Mouse (Mus musculus) small intestine, adult 2 months (tissue): ENCODE measurements around the gene Gramd1b. TPM values are rescaled to one million over a fixed set of nuclear protein-coding genes. Genes with fewer than 3 reads are reported as not detected.
A peak's percentile ranks its signal among the peaks of the same experiment; 100 is the strongest.

ENCODE experiments used
- H3K27ac ChIP-seq: fragments of 200-500 bp; 2 replicates; pipeline ENCODE4 v1.5.1; 2012; ENCODE audit warnings: low read depth, low read length, control low read depth, inconsistent platforms; ENCODE audit not compliant: insufficient read depth
- H3K27me3 ChIP-seq: fragments of 200-500 bp; 2 replicates; pipeline ENCODE4 v1.6.1; 2012; ENCODE audit warnings: mild to moderate bottlenecking, moderate library complexity, low read length, inconsistent platforms; ENCODE audit not compliant: control insufficient read depth, insufficient read depth
- H3K36me3 ChIP-seq: fragments of 200-500 bp; 2 replicates; pipeline ENCODE4 v1.6.1; 2012; ENCODE audit warnings: mild to moderate bottlenecking, low read length, control low read depth, inconsistent platforms; ENCODE audit not compliant: control insufficient read depth, insufficient read depth
- H3K4me1 ChIP-seq: fragments of 200-500 bp; 2 replicates; pipeline ENCODE4 v1.6.1; 2012; ENCODE audit warnings: low read length, inconsistent platforms, mixed read lengths; ENCODE audit not compliant: control insufficient read depth, insufficient read depth, insufficient read length
- H3K4me3 ChIP-seq: fragments of 200-500 bp; 2 replicates; pipeline ENCODE4 v1.5.1; 2012; ENCODE audit warnings: low read depth, mild to moderate bottlenecking, control low read depth, inconsistent platforms, low read length, moderate library complexity
- CTCF ChIP-seq: fragments of 200-500 bp; IDR thresholded peaks from 2 replicates; pipeline ENCODE4 v1.5.1; 2012; ENCODE audit warnings: low read depth, mild to moderate bottlenecking, control low read depth, inconsistent platforms, low read length, moderate library complexity, mixed read lengths; ENCODE audit not compliant: insufficient replicate concordance, insufficient read length; ENCODE audit errors: extremely low read depth
- POLR2A ChIP-seq: fragments of 200-500 bp; IDR thresholded peaks from 2 replicates; pipeline ENCODE4 v1.6.1; 2012; ENCODE audit warnings: low read depth, mild to moderate bottlenecking, control low read depth, inconsistent platforms, low read length, moderate library complexity
- WGBS: fragments of 180-500 bp; shearing (Covaris S2); methylation state at CpG from one replicate; pipeline ENCODE4 v1.1.7; 2018; 5-methylcytosine and 5-hydroxymethylcytosine counted together
- polyA plus RNA-seq: library from polyadenylated mRNA; depleted of rRNA; stranded (reverse); fragments of >200 nt; gene quantifications from 2 replicates; pipeline ENCODE4 v1.2.3, GENCODE M21; 2012

Gene Gramd1b
- polyA plus RNA-seq, 1 experiment: 128 TPM

DNA sequence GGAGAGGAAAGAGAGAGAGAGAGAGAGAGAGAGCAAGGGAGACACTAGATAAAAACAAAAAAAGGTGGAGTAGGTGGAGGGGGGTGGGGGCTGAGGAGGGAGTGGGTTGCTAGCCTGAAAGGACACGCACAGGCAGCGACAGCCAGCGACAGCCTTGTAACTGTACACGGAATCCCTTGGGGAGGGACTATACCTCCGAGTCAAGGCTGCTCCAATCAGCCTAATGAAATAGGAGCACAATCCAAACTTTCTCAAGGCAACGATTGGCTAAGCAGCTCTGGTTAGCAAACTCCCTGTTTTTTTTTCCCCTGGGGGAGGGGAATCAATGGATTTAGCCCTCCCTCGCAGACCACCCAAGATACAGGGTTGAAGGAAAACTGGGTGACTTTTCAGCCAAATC is 75.0 kb downstream of the Gramd1b start:
- Histone ChIP-seq H3K27ac (peak overlapping the region; percentile 59; the same call in 1 of the 2 replicates), H3K4me1 (peaks cover 21% of the 10 kb centered on the region; the same call in 1 of the 2 replicates), H3K27me3 (no peaks in the 10 kb centered on the region), H3K4me3 (peak overlapping the region; percentile 75), H3K36me3 (no peaks in the 10 kb centered on the region)
- TF ChIP-seq POLR2A: no peak
- no peak for TF ChIP-seq CTCF
- WGBS: 9% methylated on average over 7 of the region's 7 CpGs

DNA sequence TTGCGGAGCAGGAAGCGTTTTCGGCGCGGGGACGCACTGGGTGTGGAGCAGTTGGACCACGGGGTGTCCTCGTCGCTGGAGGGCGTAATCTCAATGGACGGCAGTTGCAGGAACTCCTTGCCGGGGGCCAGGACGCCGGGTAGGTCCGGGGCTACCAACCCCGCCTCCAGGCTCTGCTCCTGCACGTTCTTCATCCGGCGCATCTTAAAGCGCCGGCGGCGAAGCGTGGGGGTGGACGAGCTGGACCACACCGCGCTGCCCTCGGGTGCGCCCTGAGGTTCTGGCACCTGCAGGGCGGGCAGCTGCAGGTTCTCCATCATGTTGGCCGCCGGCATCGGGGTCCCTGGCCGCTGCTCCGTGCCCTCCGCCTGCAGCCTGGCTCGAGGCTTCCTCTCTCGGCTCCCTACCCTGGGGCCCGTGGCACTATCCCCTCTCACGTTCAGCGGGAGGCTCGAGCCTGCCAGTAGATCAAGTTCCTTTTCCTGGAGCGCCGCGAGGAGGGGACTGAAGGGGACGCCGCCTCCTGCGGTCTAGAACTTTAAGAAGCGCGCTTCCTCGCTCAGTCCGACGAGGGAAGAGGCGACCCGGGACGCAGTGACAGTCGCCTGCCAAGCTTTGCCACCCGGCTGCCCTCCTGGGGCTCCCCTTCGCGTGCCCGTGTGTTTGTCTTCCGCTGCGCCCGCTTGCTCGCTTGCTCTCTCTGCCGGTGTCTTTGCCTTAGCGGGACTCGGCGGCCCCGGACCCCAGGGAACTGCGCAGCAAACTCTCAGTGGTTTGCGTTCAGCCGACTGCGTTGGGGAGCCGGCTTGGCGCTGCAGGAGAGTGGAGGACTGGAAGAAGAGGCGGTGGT is 75.6 kb downstream of the Gramd1b start:
- WGBS: under 1% methylated on average over 77 of the region's 77 CpGs
- peaks cover 15% of the 10 kb centered on the region; the same call in 1 of the 2 replicates for H3K4me1 ChIP-seq
- TF ChIP-seq POLR2A: 0 out of 2 replicates have a peak, but pooled peaks have one; percentile 5
- no peak for TF ChIP-seq CTCF

DNA sequence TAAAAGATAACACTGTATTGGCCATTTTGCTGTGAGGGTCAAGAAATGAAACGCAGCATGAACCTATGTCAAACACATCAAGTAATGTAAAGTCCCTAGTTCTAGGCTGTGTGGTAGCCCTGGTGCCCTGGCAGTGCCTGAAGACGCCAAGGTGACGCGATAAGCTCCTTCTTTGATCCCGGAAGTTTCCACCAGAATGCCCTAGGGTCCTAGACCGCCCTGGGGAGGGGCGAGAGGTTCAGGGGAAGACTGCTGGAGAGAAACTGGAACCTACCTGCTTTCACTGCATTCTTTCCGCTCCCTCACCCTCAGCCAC is 76.2 kb downstream of the Gramd1b start:
- H3K27ac ChIP-seq: peak overlapping the region; percentile 52; the same call in 1 of the 2 replicates
- 1% methylated on average over 8 of the region's 8 CpGs for WGBS
- no peaks in the 10 kb centered on the region for H3K27me3 ChIP-seq
- no peaks in the 10 kb centered on the region for H3K36me3 ChIP-seq
- peaks cover 12% of the 10 kb centered on the region; the same call in 1 of the 2 replicates for H3K4me1 ChIP-seq
- H3K4me3 ChIP-seq: peak overlapping the region; percentile 75
- TF ChIP-seq POLR2A (0 out of 2 replicates have a peak, but pooled peaks have one; percentile 18), CTCF (no peak)

More for the DNA sequence above, 75.6 kb downstream of the Gramd1b start:
- no peaks in the 10 kb centered on the region for H3K36me3 ChIP-seq
- H3K4me3 ChIP-seq: peak overlapping the region; percentile 75
- H3K27ac ChIP-seq: peak overlapping the region; percentile 52; the same call in 1 of the 2 replicates
- no peaks in the 10 kb centered on the region for H3K27me3 ChIP-seq

DNA sequence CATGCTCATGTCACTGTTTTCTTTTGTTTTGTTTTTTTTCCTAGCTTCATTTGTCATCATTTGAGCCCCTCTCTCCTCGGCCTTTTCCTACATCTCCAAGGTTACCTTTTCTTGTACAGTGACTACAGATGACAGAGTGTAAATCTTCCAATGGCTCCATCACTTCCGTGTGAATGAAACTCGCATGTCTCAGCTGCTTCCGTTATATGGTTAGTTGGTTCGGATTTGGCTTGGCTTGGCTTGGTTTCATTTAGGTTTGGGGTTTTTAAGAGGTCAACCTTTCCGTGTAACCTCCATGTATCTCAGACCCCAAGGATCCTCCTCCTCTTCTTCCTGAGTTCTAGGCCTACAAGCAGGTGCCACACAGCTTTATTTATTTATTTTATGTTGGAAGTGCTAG is 77.3 kb downstream of the Gramd1b start:
- Histone ChIP-seq H3K4me3 (no peak overlapping the region), H3K27ac (no peak overlapping the region), H3K36me3 (no peaks in the 10 kb centered on the region), H3K27me3 (no peaks in the 10 kb centered on the region), H3K4me1 (peaks cover 12% of the 10 kb centered on the region; the same call in 1 of the 2 replicates)
- WGBS: 94% methylated on average over 6 of the region's 6 CpGs
- TF ChIP-seq POLR2A (no peak), CTCF (no peak)

DNA sequence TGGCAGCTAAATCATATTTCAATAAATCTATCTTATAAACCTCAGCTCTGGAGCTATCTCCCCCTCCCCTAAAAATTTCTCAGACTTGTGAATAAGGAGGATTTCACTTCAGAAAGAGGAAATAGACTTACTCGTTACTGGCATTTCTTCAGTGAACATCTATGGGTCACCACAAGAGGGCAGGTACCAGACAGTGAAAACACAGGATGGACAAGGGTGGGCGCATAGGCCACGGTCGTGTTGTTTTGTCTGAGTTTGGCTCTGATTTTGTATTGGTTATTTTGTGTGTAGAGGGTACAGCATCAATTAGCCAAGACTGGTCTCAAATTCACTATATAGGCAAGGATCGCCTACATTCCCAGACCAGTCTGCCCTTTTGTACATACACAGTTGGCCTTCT is 79.0 kb downstream of the Gramd1b start:
- H3K27me3 ChIP-seq: no peaks in the 10 kb centered on the region
- H3K36me3 ChIP-seq: no peaks in the 10 kb centered on the region
- no peak for TF ChIP-seq POLR2A
- no peak for TF ChIP-seq CTCF
- no peak overlapping the region for H3K4me3 ChIP-seq
- peaks cover 11% of the 10 kb centered on the region; the same call in 1 of the 2 replicates for H3K4me1 ChIP-seq
- 68% methylated on average over 5 of the region's 5 CpGs for WGBS
- H3K27ac ChIP-seq: no peak overlapping the region

DNA sequence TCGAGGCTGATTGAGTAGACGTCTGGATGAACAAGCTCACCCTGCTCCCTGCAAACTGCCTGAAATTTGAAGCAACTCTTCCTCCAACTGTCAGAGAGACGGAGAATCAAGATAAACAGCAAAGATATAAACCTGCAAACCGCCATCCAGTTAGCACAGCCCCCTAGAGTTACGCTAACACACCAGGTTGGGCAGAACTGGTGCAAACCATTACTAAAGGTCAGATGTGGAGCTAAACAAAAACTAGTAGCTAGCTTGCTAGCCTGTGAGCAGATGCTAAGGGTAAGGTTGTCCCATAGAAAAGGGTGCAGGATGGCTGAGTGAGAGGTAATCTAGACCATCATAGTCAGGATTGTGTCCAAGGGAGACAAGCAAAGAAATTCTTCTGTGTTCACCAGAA is 80.4 kb downstream of the Gramd1b start:
- Histone ChIP-seq H3K4me1 (peaks cover 3% of the 10 kb centered on the region; the same call in 1 of the 2 replicates), H3K27ac (no peak overlapping the region), H3K27me3 (no peaks in the 10 kb centered on the region), H3K36me3 (no peaks in the 10 kb centered on the region), H3K4me3 (no peak overlapping the region)
- 71% methylated on average over 5 of the region's 5 CpGs for WGBS
- TF ChIP-seq POLR2A: no peak
- no peak for TF ChIP-seq CTCF

DNA sequence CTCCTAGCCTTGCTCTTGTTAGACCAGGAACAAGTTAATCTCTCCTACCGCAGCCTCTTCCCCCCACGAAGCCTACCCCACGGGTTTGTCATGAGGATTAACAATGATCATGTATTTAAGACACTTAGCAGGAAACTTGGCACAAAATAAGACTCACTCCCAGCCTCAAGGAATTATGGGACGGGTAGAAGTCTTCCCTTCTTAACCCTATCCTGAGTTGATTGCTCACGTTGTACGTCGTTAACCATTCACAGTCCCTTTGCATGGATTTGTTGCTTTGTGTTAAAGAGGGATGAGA is 80.8 kb downstream of the Gramd1b start:
- no peak overlapping the region for H3K27ac ChIP-seq
- H3K4me1 ChIP-seq: peaks cover 3% of the 10 kb centered on the region; the same call in 1 of the 2 replicates
- no peaks in the 10 kb centered on the region for H3K36me3 ChIP-seq
- TF ChIP-seq CTCF: no peak
- no peak for TF ChIP-seq POLR2A
- WGBS: 47% methylated on average over 7 of the region's 7 CpGs
- no peak overlapping the region for H3K4me3 ChIP-seq
- no peaks in the 10 kb centered on the region for H3K27me3 ChIP-seq
